Mouse (Mus musculus) kidney, adult 2 months (tissue): ENCODE measurements around the gene Dnaaf1.
A peak's percentile ranks its signal among the peaks of the same experiment; 100 is the strongest.

Source experiments
- CTCF ChIP-seq: fragments of 200-500 bp; conservative IDR thresholded peaks from 2 replicates; pipeline ENCODE4 v1.5.1; 2011; ENCODE audit warnings: low read depth, mild to moderate bottlenecking, control low read depth, low read length, moderate library complexity, mixed read lengths; ENCODE audit not compliant: insufficient read depth, insufficient read length
- POLR2A ChIP-seq: fragments of 200-500 bp; IDR thresholded peaks from one replicate; pipeline ENCODE4 v1.6.1; 2011; ENCODE audit warnings: low read depth, low read length, control low read depth

- TF ChIP-seq CTCF (peak; percentile 88), POLR2A (peak; percentile 60)
Measured at GRCm38 (mm10) chr8:119604996-119605395, 30.0 kb downstream of the Dnaaf1 start, which contains the start of gene Taf1c.
